Mouse (Mus musculus): ENCODE results near the gene Gm20604. TPM values are rescaled to one million over a fixed set of nuclear protein-coding genes. Genes with fewer than 3 reads are reported as not detected.

The Gm20604 gene
- polyA plus RNA-seq, 1 experiment from 2014 or later, result 20.5 TPM

GRCm38 (mm10) chr12:102733381-102733780 lies 25.1 kb downstream of the Gm20604 start:
- Histone ChIP-seq H3K4me1 (ENCODE audit: control insufficient read depth, insufficient read depth, low read length) (peaks cover 13% of the 10 kb centered on the region), H3K27me3 (ENCODE audit: control insufficient read depth, insufficient read depth, low read length) (no peaks in the 10 kb centered on the region), H3K4me2 (no peak overlapping the region), H3K4me3 (ENCODE audit: low read depth, low read length) (no peak overlapping the region), H3K36me3 (ENCODE audit: control insufficient read depth, insufficient read depth, low read length) (no peaks in the 10 kb centered on the region), H3K9ac (ENCODE audit: low read depth, low read length) (no peak overlapping the region), H3K27ac (ENCODE audit: low read depth, low read length) (no peak overlapping the region), H3K9me3 (replicated peaks; ENCODE audit: control insufficient read depth, low read length) (no peaks in the 10 kb centered on the region)
- WGBS (ENCODE audit: insufficient replicate concordance), result 5% methylated on average over 5 of the region's 5 CpGs
- ATAC-seq (replicated peaks; ENCODE audit: insufficient number of reproducible peaks, low FRiP score, low TSS enrichment), result no peak

GRCm38 (mm10) chr12:102730798-102731619 lies 27.5 kb downstream of the Gm20604 start:
- no peaks in the 10 kb centered on the region for H3K36me3 ChIP-seq (ENCODE audit: control insufficient read depth, insufficient read depth, low read length)
- no peak overlapping the region for H3K27ac ChIP-seq (ENCODE audit: low read depth, low read length)
- H3K4me3 ChIP-seq (ENCODE audit: low read depth, low read length), result no peak overlapping the region
- no peaks in the 10 kb centered on the region for H3K27me3 ChIP-seq (ENCODE audit: control insufficient read depth, insufficient read depth, low read length)
- no peaks in the 10 kb centered on the region for H3K9me3 ChIP-seq (replicated peaks; ENCODE audit: control insufficient read depth, low read length)
- no peak overlapping the region for H3K9ac ChIP-seq (ENCODE audit: low read depth, low read length)
- 40% methylated on average over 16 of the region's 16 CpGs for WGBS (ENCODE audit: insufficient replicate concordance)
- H3K4me2 ChIP-seq, result peak overlapping the region; percentile 55
- ATAC-seq (replicated peaks; ENCODE audit: insufficient number of reproducible peaks, low FRiP score, low TSS enrichment), result no peak
- H3K4me1 ChIP-seq (ENCODE audit: control insufficient read depth, insufficient read depth, low read length), result peaks cover 13% of the 10 kb centered on the region

- ATAC-seq (replicated peaks; ENCODE audit: insufficient number of reproducible peaks, low FRiP score, low TSS enrichment), result peak; percentile 95
- no peaks in the 10 kb centered on the region for H3K9me3 ChIP-seq (replicated peaks; ENCODE audit: control insufficient read depth, low read length)
- 0 out of 2 replicates have a peak overlapping the region, but pooled peaks have one; percentile 15 for H3K4me3 ChIP-seq (ENCODE audit: low read depth, low read length)
- H3K4me2 ChIP-seq, result peak overlapping the region; percentile 55
- no peaks in the 10 kb centered on the region for H3K36me3 ChIP-seq (ENCODE audit: control insufficient read depth, insufficient read depth, low read length)
- H3K27me3 ChIP-seq (ENCODE audit: control insufficient read depth, insufficient read depth, low read length), result no peaks in the 10 kb centered on the region
- 33% methylated on average over 26 of the region's 26 CpGs for WGBS (ENCODE audit: insufficient replicate concordance)
- H3K9ac ChIP-seq (ENCODE audit: low read depth, low read length), result 0 out of 2 replicates have a peak overlapping the region, but pooled peaks have one; percentile 35
- H3K27ac ChIP-seq (ENCODE audit: low read depth, low read length), result no peak overlapping the region
- H3K4me1 ChIP-seq (ENCODE audit: control insufficient read depth, insufficient read depth, low read length), result peaks cover 13% of the 10 kb centered on the region
Measured at GRCm38 (mm10) chr12:102729855-102730797, 28.3 kb downstream of the Gm20604 start.

GRCm38 (mm10) chr12:102725761-102726175 lies 32.7 kb downstream of the Gm20604 start:
- Histone ChIP-seq H3K4me1 (ENCODE audit: control insufficient read depth, insufficient read depth, low read length) (peaks cover 5% of the 10 kb centered on the region), H3K27me3 (ENCODE audit: control insufficient read depth, insufficient read depth, low read length) (no peaks in the 10 kb centered on the region), H3K36me3 (ENCODE audit: control insufficient read depth, insufficient read depth, low read length) (no peaks in the 10 kb centered on the region), H3K4me2 (no peak overlapping the region), H3K27ac (ENCODE audit: low read depth, low read length) (no peak overlapping the region), H3K4me3 (ENCODE audit: low read depth, low read length) (no peak overlapping the region), H3K9ac (ENCODE audit: low read depth, low read length) (no peak overlapping the region), H3K9me3 (replicated peaks; ENCODE audit: control insufficient read depth, low read length) (no peaks in the 10 kb centered on the region)
- 78% methylated on average over 7 of the region's 7 CpGs for WGBS (ENCODE audit: insufficient replicate concordance)
- no peak for ATAC-seq (replicated peaks; ENCODE audit: insufficient number of reproducible peaks, low FRiP score, low TSS enrichment)

GRCm38 (mm10) chr12:102725146-102725545 lies 33.3 kb downstream of the Gm20604 start:
- H3K4me2 ChIP-seq, result no peak overlapping the region
- 90% methylated on average over 6 of the region's 6 CpGs for WGBS (ENCODE audit: insufficient replicate concordance)
- peaks cover 2% of the 10 kb centered on the region; the same call in 1 of the 2 replicates for H3K4me1 ChIP-seq (ENCODE audit: control insufficient read depth, insufficient read depth, low read length)
- no peaks in the 10 kb centered on the region for H3K9me3 ChIP-seq (replicated peaks; ENCODE audit: control insufficient read depth, low read length)
- H3K27me3 ChIP-seq (ENCODE audit: control insufficient read depth, insufficient read depth, low read length), result no peaks in the 10 kb centered on the region
- no peak for ATAC-seq (replicated peaks; ENCODE audit: insufficient number of reproducible peaks, low FRiP score, low TSS enrichment)
- no peak overlapping the region for H3K27ac ChIP-seq (ENCODE audit: low read depth, low read length)
- H3K9ac ChIP-seq (ENCODE audit: low read depth, low read length), result no peak overlapping the region
- H3K36me3 ChIP-seq (ENCODE audit: control insufficient read depth, insufficient read depth, low read length), result no peaks in the 10 kb centered on the region
- no peak overlapping the region for H3K4me3 ChIP-seq (ENCODE audit: low read depth, low read length)

GRCm38 (mm10) chr12:102723861-102724260 lies 34.6 kb downstream of the Gm20604 start:
- Histone ChIP-seq H3K4me2 (no peak overlapping the region), H3K9ac (ENCODE audit: low read depth, low read length) (no peak overlapping the region), H3K27me3 (ENCODE audit: control insufficient read depth, insufficient read depth, low read length) (no peaks in the 10 kb centered on the region), H3K36me3 (ENCODE audit: control insufficient read depth, insufficient read depth, low read length) (no peaks in the 10 kb centered on the region), H3K9me3 (replicated peaks; ENCODE audit: control insufficient read depth, low read length) (no peaks in the 10 kb centered on the region), H3K4me3 (ENCODE audit: low read depth, low read length) (no peak overlapping the region), H3K27ac (ENCODE audit: low read depth, low read length) (no peak overlapping the region), H3K4me1 (ENCODE audit: control insufficient read depth, insufficient read depth, low read length) (no peaks in the 10 kb centered on the region)
- WGBS (ENCODE audit: insufficient replicate concordance), result 49% methylated on average over 6 of the region's 6 CpGs
- no peak for ATAC-seq (replicated peaks; ENCODE audit: insufficient number of reproducible peaks, low FRiP score, low TSS enrichment)

- Histone ChIP-seq H3K9me3 (replicated peaks; ENCODE audit: control insufficient read depth, low read length) (no peaks in the 10 kb centered on the region), H3K4me1 (ENCODE audit: control insufficient read depth, insufficient read depth, low read length) (no peaks in the 10 kb centered on the region), H3K4me2 (no peak overlapping the region), H3K9ac (ENCODE audit: low read depth, low read length) (no peak overlapping the region), H3K27me3 (ENCODE audit: control insufficient read depth, insufficient read depth, low read length) (no peaks in the 10 kb centered on the region), H3K27ac (ENCODE audit: low read depth, low read length) (no peak overlapping the region), H3K36me3 (ENCODE audit: control insufficient read depth, insufficient read depth, low read length) (no peaks in the 10 kb centered on the region), H3K4me3 (ENCODE audit: low read depth, low read length) (no peak overlapping the region)
- ATAC-seq (replicated peaks; ENCODE audit: insufficient number of reproducible peaks, low FRiP score, low TSS enrichment), result no peak
- WGBS (ENCODE audit: insufficient replicate concordance), result 74% methylated on average over 8 of the region's 8 CpGs
Measured at GRCm38 (mm10) chr12:102722966-102723365, 35.5 kb downstream of the Gm20604 start.

- no peak overlapping the region for H3K27ac ChIP-seq (ENCODE audit: low read depth, low read length)
- H3K4me1 ChIP-seq (ENCODE audit: control insufficient read depth, insufficient read depth, low read length), result no peaks in the 10 kb centered on the region
- no peaks in the 10 kb centered on the region for H3K9me3 ChIP-seq (replicated peaks; ENCODE audit: control insufficient read depth, low read length)
- no peak overlapping the region for H3K4me2 ChIP-seq
- H3K9ac ChIP-seq (ENCODE audit: low read depth, low read length), result no peak overlapping the region
- no peak overlapping the region for H3K4me3 ChIP-seq (ENCODE audit: low read depth, low read length)
- H3K27me3 ChIP-seq (ENCODE audit: control insufficient read depth, insufficient read depth, low read length), result no peaks in the 10 kb centered on the region
- 63% methylated on average over 11 of the region's 11 CpGs for WGBS (ENCODE audit: insufficient replicate concordance)
- H3K36me3 ChIP-seq (ENCODE audit: control insufficient read depth, insufficient read depth, low read length), result no peaks in the 10 kb centered on the region
- ATAC-seq (replicated peaks; ENCODE audit: insufficient number of reproducible peaks, low FRiP score, low TSS enrichment), result no peak
Measured at GRCm38 (mm10) chr12:102722451-102722850, 36.0 kb downstream of the Gm20604 start.
